Mouse (Mus musculus): ENCODE data around the gene Rnase13. TPM values are rescaled to one million over a fixed set of nuclear protein-coding genes. Genes with fewer than 3 reads are reported as not detected.

Rnase13 gene
- polyA plus RNA-seq, 1 experiment from 2014 or later, result not detected

DNA sequence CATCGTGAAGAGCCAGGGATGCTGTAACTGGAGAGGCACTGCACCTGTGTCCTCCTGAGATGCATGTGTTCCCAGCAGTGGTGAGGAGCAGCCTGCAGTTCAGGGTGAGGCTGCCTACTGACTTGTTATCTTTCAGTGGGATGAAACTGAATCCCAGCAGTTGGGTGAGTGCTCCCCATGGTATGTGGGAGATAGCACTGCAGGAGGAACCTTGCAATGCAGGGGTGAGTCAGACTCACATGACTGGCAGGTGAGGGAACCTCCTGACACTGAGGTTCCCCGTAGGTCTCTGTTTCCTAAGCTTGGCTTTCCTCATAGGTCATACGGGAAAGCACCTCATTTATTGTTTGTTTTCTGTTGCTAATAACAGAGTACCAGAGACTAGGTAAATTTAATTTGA lies 45.1 kb downstream of the Rnase13 start:
- no peak overlapping the region for H3K4me2 ChIP-seq (replicated peaks; ENCODE audit: low read depth, low read length)
- no peak overlapping the region for H3K9ac ChIP-seq (replicated peaks; ENCODE audit: low read depth, low read length)
- 77% methylated on average over 3 of the region's 3 CpGs for WGBS
- no peaks in the 10 kb centered on the region for H3K9me3 ChIP-seq (ENCODE audit: control insufficient read depth, low read depth, low read length)
- H3K4me3 ChIP-seq (ENCODE audit: low read depth, low read length), result no peak overlapping the region
- no peaks in the 10 kb centered on the region for H3K4me1 ChIP-seq (ENCODE audit: control insufficient read depth, insufficient read depth, low read length)
- no peaks in the 10 kb centered on the region for H3K36me3 ChIP-seq (ENCODE audit: control insufficient read depth, insufficient read depth, low read length)
- ATAC-seq (ENCODE audit: insufficient number of reproducible peaks, insufficient read depth, low FRiP score, low read depth), result no peak
- H3K27me3 ChIP-seq (ENCODE audit: control insufficient read depth, insufficient read depth, low read length), result no peaks in the 10 kb centered on the region
- no peak overlapping the region for H3K27ac ChIP-seq (ENCODE audit: low read length)

GRCm38 (mm10) chr14:51871741-51872140 lies 50.8 kb downstream of the Rnase13 start:
- Histone ChIP-seq H3K9ac (replicated peaks; ENCODE audit: low read depth, low read length) (no peak overlapping the region), H3K27me3 (ENCODE audit: control insufficient read depth, insufficient read depth, low read length) (no peaks in the 10 kb centered on the region), H3K4me1 (ENCODE audit: control insufficient read depth, insufficient read depth, low read length) (no peaks in the 10 kb centered on the region), H3K9me3 (ENCODE audit: control insufficient read depth, low read depth, low read length) (no peaks in the 10 kb centered on the region), H3K27ac (ENCODE audit: low read length) (no peak overlapping the region), H3K4me3 (ENCODE audit: low read depth, low read length) (no peak overlapping the region), H3K36me3 (ENCODE audit: control insufficient read depth, insufficient read depth, low read length) (no peaks in the 10 kb centered on the region), H3K4me2 (replicated peaks; ENCODE audit: low read depth, low read length) (no peak overlapping the region)
- WGBS, result 74% methylated on average over 9 of the region's 9 CpGs
- ATAC-seq (ENCODE audit: insufficient number of reproducible peaks, insufficient read depth, low FRiP score, low read depth), result no peak

Other genes with a start within 250 kb of the Rnase13 start
- gene Gm17079, start 227.3 kb downstream of the Rnase13 start, polyA plus RNA-seq (2014; fragmentation: Nextera tagmentation; extraction: Ambion mirVana), result not detected in 2 replicates
- not detected in 2 replicates for gene Gm5800, start 205.6 kb downstream of the Rnase13 start, polyA plus RNA-seq (2014; fragmentation: Nextera tagmentation; extraction: Ambion mirVana)
- not detected in 2 replicates for gene Ang4, start 149.2 kb downstream of the Rnase13 start, polyA plus RNA-seq (2014; fragmentation: Nextera tagmentation; extraction: Ambion mirVana)
- gene AY358078, start 122.7 kb downstream of the Rnase13 start, polyA plus RNA-seq (2014; fragmentation: Nextera tagmentation; extraction: Ambion mirVana), result not detected in 2 replicates
- gene Ear6, start 69.1 kb downstream of the Rnase13 start, polyA plus RNA-seq (2014; fragmentation: Nextera tagmentation; extraction: Ambion mirVana), result not detected in 2 replicates
- 56.3 and 63.4 TPM in 2 replicates for gene Mettl17, start 37.9 kb downstream of the Rnase13 start, polyA plus RNA-seq (2014; fragmentation: Nextera tagmentation; extraction: Ambion mirVana)
- 0.30 and 0.55 TPM in 2 replicates for gene Slc39a2, start 29.9 kb downstream of the Rnase13 start, polyA plus RNA-seq (2014; fragmentation: Nextera tagmentation; extraction: Ambion mirVana)
- 54.6 and 59.3 TPM in 2 replicates for gene Ndrg2, start 8.6 kb downstream of the Rnase13 start, polyA plus RNA-seq (2014; fragmentation: Nextera tagmentation; extraction: Ambion mirVana)
- not detected in 2 replicates for gene Tppp2, start 4.3 kb downstream of the Rnase13 start, polyA plus RNA-seq (2014; fragmentation: Nextera tagmentation; extraction: Ambion mirVana)
- 116 and 118 TPM in 2 replicates for gene Arhgef40, start 61.9 kb upstream of the Rnase13 start, polyA plus RNA-seq (2014; fragmentation: Nextera tagmentation; extraction: Ambion mirVana)
- 0.62 and 2.0 TPM in 2 replicates for gene Tmem253, start 92.9 kb upstream of the Rnase13 start, polyA plus RNA-seq (2014; fragmentation: Nextera tagmentation; extraction: Ambion mirVana)
- gene Zfp219, start 98.0 kb upstream of the Rnase13 start, polyA plus RNA-seq (2014; fragmentation: Nextera tagmentation; extraction: Ambion mirVana), result 30.8 and 32.8 TPM in 2 replicates
- gene Olfr221, start 119.7 kb upstream of the Rnase13 start, polyA plus RNA-seq (2014; fragmentation: Nextera tagmentation; extraction: Ambion mirVana), result not detected in 2 replicates
- gene Hnrnpc, start 181.3 kb upstream of the Rnase13 start, polyA plus RNA-seq (2014; fragmentation: Nextera tagmentation; extraction: Ambion mirVana), result 586 and 599 TPM in 2 replicates
- 54.3 and 67.1 TPM in 2 replicates for gene Rpgrip1, start 187.9 kb upstream of the Rnase13 start, polyA plus RNA-seq (2014; fragmentation: Nextera tagmentation; extraction: Ambion mirVana)